Mouse (Mus musculus) brown adipose tissue, adult 24 weeks (tissue): ENCODE data around the gene Mpg. TPM values are rescaled to one million over a fixed set of nuclear protein-coding genes. Genes with fewer than 3 reads are reported as not detected.

ENCODE experiments used
- H3K27ac ChIP-seq: fragments of 200-500 bp; replicated peaks from 2 replicates; pipeline ENCODE4 v1.5.1; 2012; ENCODE audit warnings: low read depth, mild to moderate bottlenecking, low read length
- H3K4me1 ChIP-seq: fragments of 200-500 bp; 2 replicates; pipeline ENCODE4 v1.6.1; 2012; ENCODE audit warnings: low read length, mixed read lengths; ENCODE audit not compliant: control insufficient read depth, insufficient read depth, insufficient read length
- H3K4me3 ChIP-seq: fragments of 200-500 bp; 2 replicates; pipeline ENCODE4 v1.5.1; 2012; ENCODE audit warnings: low read depth, mild to moderate bottlenecking, low read length, moderate library complexity; ENCODE audit not compliant: insufficient read depth
- polyA plus RNA-seq: library from polyadenylated mRNA; stranded (reverse); fragments of >200 nt; gene quantifications from 2 replicates; pipeline ENCODE4 v1.2.4, GENCODE M21; 2012; ENCODE audit not compliant: missing spikeins, insufficient read depth, insufficient read length

The Mpg gene
- polyA plus RNA-seq, 1 experiment, result 9.3 TPM

- Histone ChIP-seq H3K4me1 (peaks cover 29% of the 10 kb centered on the region), H3K27ac (peak overlapping the region; percentile 67), H3K4me3 (peak overlapping the region; percentile 76)
Measured at GRCm38 (mm10) chr11:32221225-32221950, 4.9 kb upstream of the Mpg start.

DNA sequence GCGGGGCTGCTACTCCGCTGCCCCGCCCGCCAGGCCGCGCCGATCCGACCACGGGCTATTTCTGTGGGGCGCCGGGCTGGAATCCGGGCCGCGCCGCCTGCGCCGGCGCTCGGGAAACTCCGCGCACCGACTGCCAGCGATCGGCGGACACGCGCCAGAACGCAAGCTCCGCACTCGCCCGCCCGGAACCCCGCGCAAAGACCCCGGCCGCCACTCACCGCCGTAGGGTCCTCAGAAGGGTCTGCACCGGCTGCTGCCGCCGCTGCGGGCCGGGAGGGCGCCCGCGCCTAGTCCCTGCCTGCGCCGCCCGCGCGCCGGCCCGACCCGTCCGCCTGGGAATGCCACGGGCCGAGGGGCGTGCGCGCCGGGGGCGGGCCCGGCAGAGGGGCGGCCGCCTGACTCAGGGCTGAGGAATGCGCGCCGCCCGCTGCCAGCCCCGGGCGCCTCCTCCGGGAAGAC is 4.3 kb upstream of the Mpg start, which contains the start of gene Rhbdf1:
Gene Rhbdf1 (minus strand): TSS at position 350 of the 459 bp plus-strand sequence.
- peak within 1 kb of the TSS; percentile 67 for H3K27ac ChIP-seq
- H3K4me3 ChIP-seq, result peak within 1 kb of the TSS; percentile 76
- H3K4me1 ChIP-seq, result peaks cover 29% of the 10 kb centered on the region

DNA sequence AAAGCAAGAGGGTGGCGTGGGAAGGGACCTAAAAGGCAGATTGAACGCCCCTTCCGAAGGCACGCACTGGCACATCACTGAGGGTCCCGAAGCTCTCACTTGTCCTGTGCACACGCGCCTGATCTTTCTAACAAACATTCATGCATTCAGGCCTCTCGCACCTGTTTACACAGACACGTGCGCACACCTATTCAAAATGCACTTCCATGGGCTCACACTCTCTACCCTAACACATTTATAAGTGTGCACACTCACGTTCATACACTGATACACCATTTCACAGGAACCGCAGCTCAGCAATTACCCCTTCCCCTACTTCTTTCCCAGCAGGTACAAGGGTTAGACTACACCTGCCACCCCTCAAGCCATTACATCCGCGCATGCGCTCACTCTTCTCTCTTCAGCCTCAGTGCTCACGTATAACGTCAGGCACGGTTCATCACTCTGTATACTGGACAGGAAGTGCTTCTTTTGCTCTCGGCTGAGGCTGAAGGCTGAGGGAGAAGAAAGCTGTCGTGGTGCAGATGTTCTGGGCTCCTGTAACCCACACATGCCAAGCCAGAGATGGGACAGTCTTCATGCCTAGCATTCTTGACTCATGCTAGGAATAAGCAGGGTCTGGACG is 3.6 kb upstream of the Mpg start:
- peaks cover 29% of the 10 kb centered on the region for H3K4me1 ChIP-seq
- peak overlapping the region; percentile 76 for H3K4me3 ChIP-seq
- H3K27ac ChIP-seq, result peak overlapping the region; percentile 66

DNA sequence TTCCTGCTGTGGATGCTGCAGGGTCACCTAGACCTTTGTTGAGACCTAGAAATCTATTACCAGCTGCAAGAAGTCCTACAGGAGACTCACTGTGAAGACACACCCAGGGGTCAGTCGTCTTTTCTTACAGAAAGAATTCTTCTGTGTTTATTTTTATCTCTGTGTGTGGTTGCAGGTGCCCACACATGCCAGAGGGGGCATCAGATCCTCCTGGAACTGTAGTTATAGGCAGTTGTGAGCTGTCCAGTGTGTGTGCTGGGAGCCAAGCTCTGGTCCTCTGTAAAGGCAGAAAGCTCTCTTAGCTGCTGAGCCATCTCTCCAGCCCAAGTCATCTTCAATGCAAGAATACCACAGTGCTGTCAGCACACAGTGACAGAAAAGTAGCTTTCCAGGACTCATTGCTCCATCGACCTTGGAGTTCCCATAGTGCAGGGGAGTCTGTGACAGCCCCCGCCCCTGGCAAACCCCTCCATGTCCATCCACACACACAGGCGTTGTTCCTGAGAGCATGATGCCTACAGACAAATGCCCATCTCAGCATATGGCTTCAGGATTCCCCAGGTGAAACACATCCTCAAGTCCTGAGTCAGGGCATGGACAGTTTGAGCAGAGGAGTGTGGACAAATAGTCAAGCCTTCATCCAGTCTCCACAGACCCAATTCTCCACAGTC is 2.9 kb upstream of the Mpg start:
- Histone ChIP-seq H3K27ac (peak overlapping the region; percentile 21; the same call in 1 of the 2 replicates), H3K4me1 (peaks cover 29% of the 10 kb centered on the region), H3K4me3 (no peak overlapping the region)

DNA sequence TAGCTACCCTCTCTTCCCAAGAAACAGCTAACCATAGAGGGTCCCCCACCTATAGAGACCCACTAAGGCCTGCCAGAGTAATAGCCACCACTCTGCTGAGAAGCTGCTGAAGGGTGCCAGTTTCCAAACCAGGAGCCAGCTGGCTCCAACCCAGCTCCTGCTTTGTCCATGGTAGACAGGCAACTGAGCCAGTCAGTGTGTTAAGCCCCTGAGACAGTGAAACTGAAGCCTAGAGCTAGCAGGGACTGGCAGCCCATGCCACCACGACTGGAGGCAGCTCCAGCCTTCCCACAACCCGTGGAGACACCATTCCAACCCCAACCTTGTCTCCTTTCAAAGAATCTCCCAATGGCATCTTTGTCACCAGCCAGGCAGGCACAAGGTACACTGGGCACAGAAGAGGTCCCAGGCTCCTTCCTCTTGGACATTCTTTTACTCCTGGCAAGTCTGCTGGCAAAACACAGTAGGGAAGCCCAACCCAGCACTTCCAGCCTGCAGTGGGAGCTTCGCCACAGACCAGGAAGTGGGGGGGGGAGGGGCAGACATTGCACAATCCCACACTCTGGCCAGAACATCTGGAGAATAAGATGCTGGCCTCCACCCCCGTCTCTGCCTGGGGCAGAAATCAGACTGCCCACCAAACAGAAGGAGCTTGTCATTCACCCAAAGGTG is 1.7 kb upstream of the Mpg start:
- Histone ChIP-seq H3K4me1 (peaks cover 29% of the 10 kb centered on the region), H3K4me3 (no peak overlapping the region), H3K27ac (peak overlapping the region; percentile 80)

DNA sequence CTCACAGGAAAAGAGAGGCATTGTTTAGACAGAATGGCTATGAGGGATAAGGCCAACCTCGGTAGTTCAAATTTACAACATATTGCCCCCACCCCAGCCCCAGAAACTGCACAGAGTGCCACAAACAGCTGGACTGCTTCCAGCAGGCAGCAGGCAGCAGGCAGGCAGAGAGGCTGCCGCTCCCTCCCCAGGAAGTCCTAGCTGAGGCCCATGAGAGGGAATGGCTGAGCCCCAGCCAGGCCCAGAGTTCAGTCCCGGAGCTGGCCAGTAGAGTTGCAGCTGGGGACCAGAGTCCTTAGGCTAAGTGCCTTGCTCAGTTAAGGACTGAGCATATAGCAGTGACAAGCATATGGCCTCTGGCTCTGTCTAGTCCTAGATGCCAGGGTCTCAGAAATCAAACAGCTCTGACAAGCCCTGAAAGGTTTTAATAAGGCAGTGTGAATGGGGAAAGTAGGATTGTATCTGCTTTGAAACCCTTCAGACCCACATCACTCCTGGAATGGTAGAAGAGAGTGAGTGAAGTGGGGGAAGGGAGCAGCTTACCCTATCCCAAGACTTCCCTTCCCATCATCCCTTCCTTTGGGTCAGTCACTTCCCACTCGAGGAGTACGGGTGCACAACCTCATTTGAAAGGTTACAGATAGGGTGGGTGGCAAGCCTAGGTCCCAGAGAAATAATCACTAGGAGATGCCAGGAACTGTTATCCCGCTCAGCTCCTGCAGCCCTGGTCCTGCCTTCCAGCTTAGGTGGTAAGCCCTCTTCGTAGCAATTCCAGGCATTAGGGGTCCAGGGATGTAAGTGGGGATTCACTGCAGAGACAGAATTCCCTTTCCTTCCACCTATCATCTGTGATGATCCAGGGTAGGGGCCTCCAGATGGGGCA is 842 bp upstream of the Mpg start:
- Histone ChIP-seq H3K4me3 (no peak overlapping the region), H3K27ac (peak overlapping the region; percentile 80), H3K4me1 (peaks cover 29% of the 10 kb centered on the region)

GRCm38 (mm10) chr11:32227041-32227440 is 736 bp downstream of the Mpg start:
- Histone ChIP-seq H3K4me3 (peak overlapping the region; percentile 83), H3K27ac (peak overlapping the region; percentile 82), H3K4me1 (peaks cover 24% of the 10 kb centered on the region)

GRCm38 (mm10) chr11:32227555-32227954 is 1.2 kb downstream of the Mpg start:
- Histone ChIP-seq H3K4me3 (no peak overlapping the region), H3K27ac (no peak overlapping the region), H3K4me1 (peaks cover 21% of the 10 kb centered on the region)

DNA sequence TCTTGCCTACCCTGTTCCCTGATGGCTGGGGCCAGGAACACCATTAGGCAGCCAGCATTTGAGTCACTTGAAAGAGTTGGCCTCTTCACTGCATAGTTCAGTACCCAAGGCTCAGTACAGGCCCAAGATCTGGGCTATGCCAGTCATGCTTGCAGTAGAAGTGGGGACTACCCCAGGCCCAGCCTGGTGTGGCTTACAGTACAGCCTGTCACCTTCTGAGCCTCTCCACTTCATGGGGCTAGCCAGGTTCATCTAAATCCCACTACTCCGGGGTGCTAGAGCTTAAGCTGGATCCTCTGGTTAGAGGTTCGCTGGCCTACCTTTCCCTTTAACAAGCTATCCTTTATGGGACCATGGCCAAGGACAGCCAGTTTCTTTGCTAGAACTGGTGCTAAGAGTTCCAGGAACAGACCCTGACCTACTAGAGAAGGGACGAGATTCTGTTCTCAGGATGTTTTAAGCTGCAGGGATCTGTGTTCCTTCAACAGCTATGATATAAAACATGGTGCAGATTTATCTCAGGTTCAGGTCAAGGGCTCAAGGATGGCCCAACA is 2.1 kb downstream of the Mpg start:
- H3K4me3 ChIP-seq, result no peak overlapping the region
- H3K27ac ChIP-seq, result no peak overlapping the region
- peaks cover 16% of the 10 kb centered on the region for H3K4me1 ChIP-seq

GRCm38 (mm10) chr11:32230220-32230619 is 3.9 kb downstream of the Mpg start:
- Histone ChIP-seq H3K4me1 (peaks cover 9% of the 10 kb centered on the region), H3K4me3 (no peak overlapping the region), H3K27ac (no peak overlapping the region)

GRCm38 (mm10) chr11:32231125-32231524 is 4.8 kb downstream of the Mpg start:
- no peak overlapping the region for H3K4me3 ChIP-seq
- no peak overlapping the region for H3K27ac ChIP-seq
- H3K4me1 ChIP-seq, result peaks cover under 1% of the 10 kb centered on the region; the same call in 1 of the 2 replicates

DNA sequence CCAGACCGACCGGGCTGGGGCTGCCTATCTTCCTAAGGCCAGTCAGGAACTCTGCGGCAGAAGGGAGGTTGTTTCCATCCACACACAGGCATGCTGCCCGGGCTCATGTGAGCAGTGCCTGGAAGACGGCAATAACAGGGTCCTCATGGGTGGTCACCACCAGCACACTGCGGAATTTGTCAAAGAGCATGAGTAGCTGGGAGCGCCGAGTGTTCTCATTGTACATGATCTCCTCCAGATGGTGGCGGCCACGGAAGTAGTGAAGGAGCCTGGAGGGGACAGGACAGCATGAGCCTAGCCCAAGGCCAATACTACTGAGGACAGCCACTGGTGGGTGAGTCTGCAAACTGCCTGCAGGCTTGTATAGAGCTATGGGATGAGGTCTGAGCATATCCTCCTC is 6.5 kb downstream of the Mpg start:
- Histone ChIP-seq H3K4me3 (no peak overlapping the region), H3K4me1 (no peaks in the 10 kb centered on the region)

DNA sequence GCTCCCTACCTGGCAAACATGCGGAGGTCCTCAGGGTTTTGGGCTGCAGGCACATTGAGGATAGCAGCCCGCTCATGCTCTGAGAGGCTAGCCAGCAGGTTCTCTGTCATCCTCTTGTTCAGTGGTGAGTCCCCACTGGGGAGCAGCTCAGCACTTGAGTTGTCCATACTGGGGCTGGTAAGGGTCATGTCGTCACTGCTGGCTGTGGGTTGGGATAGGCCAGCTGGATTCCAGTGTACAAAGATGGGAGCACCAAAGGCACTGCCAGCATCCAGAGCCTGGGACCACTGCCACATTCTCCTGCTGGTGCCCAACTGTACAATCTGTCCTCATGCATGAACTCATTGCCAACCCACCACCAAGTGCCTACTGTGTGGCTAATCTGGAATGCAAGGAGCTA is 7.6 kb downstream of the Mpg start:
- H3K4me3 ChIP-seq, result no peak overlapping the region
- H3K27ac ChIP-seq, result no peak overlapping the region
- no peaks in the 10 kb centered on the region for H3K4me1 ChIP-seq

More for the DNA sequence above, 6.5 kb downstream of the Mpg start:
- H3K27ac ChIP-seq, result no peak overlapping the region
